Comparison of ENCODE assay signal across 8 mouse cellular contexts in the genomic region with DNA sequence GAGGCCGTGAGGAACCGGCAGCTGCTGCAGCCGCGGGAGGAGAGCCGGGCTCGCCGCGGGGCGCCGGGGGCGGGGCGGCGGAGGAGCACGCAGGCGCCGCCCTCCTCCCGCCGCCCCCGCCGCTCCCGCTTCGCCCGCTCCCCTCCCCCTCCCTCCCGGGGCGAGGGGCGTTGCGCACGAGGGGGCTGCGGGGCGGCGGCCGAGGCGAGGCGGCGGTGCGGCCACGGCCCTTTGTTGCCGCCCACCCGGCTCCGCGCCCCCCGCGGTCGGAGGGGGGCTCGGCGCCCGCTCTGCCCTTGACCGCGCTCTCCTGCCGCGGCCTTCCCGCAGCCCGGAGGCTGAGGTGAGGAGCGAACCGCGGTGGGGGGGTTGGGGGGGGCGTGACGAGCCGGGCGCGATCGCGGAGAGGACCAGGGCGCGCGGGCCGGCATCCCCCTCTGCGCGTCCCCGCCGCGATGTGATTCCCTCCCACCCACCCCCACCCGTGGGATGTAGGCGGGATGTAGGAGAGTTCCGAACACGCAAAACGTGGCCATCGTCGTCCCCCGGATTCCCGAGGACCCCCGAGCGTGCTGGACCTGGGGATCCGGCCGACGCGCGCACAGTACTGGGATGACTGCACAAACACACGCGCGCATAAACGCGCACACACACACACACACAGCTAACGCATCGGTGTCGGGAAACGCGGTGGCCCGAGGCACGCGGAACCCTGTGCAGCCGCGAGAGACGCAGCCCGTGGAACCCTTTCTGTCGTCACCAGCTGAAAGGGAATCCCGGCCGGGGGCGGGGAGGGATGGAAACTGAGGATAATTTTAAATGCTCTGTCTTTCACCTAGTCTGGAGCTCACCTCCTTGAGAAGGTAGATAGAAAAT. TPM values are rescaled to one million over a fixed set of nuclear protein-coding genes. Genes with fewer than 3 reads are reported as not detected.
DNase-seq lines count a peak whose midpoint lies in the region; ATAC-seq lines count a peak whose summit lies in the region.

Gene Enah, minus strand, starts transcription at position 65 of the 876 bp plus-strand sequence.

- H3K9ac ChIP-seq in hindbrain, embryonic 13.5 days: peak within 1 kb of the TSS; percentile 99

- DNase-seq in R1 (ENCODE audit: low read depth, low spot score): peak; percentile 75
- DNase-seq in cerebellum, postnatal 14 days: peak; percentile 82 to 87
- peak; percentile 72 to 74 for DNase-seq in frontal cortex, postnatal 36 days (ENCODE audit: low spot score in 2 of 2)
- DNase-seq in left cerebral cortex, adult 11 months (ENCODE audit: low spot score): peak; percentile 58
- DNase-seq in lung, postnatal 14 days: peak; percentile 59
- DNase-seq in retina, postnatal 7 days (ENCODE audit: low read depth, low spot score): peak; percentile 77
- no peak for DNase-seq in T-cell, adult 2 months (ENCODE audit: low spot score)

- peak within 1 kb of the TSS; percentile 99 for H3K27ac ChIP-seq in hindbrain, embryonic 13.5 days

- peak within 1 kb of the TSS; percentile 87 for H3K4me3 ChIP-seq in hindbrain, embryonic 13.5 days

- H3K4me1 ChIP-seq in hindbrain, embryonic 13.5 days (replicated peaks): peaks cover 32% of the 10 kb centered on the region

- no peaks in the 10 kb centered on the region for H3K36me3 ChIP-seq in hindbrain, embryonic 13.5 days

- 1% methylated on average over 47 of the region's 109 CpGs for WGBS in hindbrain, embryonic 13.5 days

- H3K9me3 ChIP-seq in hindbrain, embryonic 13.5 days: no peaks in the 10 kb centered on the region

- no peaks in the 10 kb centered on the region for H3K27me3 ChIP-seq in hindbrain, embryonic 13.5 days

- ATAC-seq in hindbrain, embryonic 13.5 days (ENCODE audit: low FRiP score): peak; percentile 84

- H3K4me2 ChIP-seq in hindbrain, embryonic 13.5 days: peak within 1 kb of the TSS; percentile 65

RNA-seq across cellular contexts. Expression of gene Enah, which starts in this region (rescaled TPM):
- 35.3 and 37.9 TPM in 2 replicates for polyA plus RNA-seq in hindbrain, embryonic 13.5 days (2015; fragmentation: Nextera tagmentation; extraction: Ambion mirVana)
